Mouse (Mus musculus): ENCODE data around the gene Car11. TPM values are rescaled to one million over a fixed set of nuclear protein-coding genes. Genes with fewer than 3 reads are reported as not detected.

Car11 gene
- polyA plus RNA-seq, 1 experiment from 2014 or later = 9.6 TPM

DNA sequence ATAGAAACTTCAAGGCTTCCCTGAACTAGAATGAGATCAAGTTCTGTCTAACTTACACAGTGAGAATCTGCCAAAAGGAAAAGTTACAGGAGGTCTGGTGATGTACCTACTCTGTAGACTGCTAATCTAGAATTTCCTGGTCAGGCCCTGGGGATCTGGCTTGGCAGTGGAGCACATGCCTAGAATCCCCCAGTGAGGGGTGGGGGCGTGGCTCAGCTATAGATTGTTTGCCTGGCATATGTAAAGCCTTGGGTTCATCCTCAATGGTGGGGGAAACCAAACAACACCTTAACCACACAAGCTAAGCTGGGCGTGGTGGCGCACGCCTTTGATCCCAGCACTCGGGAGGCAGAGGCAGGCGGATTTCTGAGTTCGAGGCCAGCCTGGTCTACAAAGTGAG, 1.7 kb upstream of the Car11 start:
- H3K4me3 ChIP-seq (replicated peaks) = no peak overlapping the region
- H3K9me3 ChIP-seq = no peaks in the 10 kb centered on the region
- peaks cover 13% of the 10 kb centered on the region for H3K4me1 ChIP-seq
- H3K27ac ChIP-seq = no peak overlapping the region
- no peak for ATAC-seq (ENCODE audit: insufficient read depth, low FRiP score, low read depth)
- H3K36me3 ChIP-seq = no peaks in the 10 kb centered on the region
- H3K27me3 ChIP-seq (replicated peaks) = peaks cover 21% of the 10 kb centered on the region
- no peak overlapping the region for H3K4me2 ChIP-seq
- WGBS = 77% methylated on average over 7 of the region's 7 CpGs
- H3K9ac ChIP-seq = no peak overlapping the region

- Histone ChIP-seq H3K27me3 (replicated peaks) (peaks cover 21% of the 10 kb centered on the region), H3K36me3 (no peaks in the 10 kb centered on the region), H3K27ac (no peak overlapping the region), H3K4me3 (replicated peaks) (peak overlapping the region; percentile 43), H3K9ac (peak overlapping the region; percentile 9; the same call in 1 of the 2 replicates), H3K4me2 (peak overlapping the region; percentile 83), H3K4me1 (peaks cover 26% of the 10 kb centered on the region), H3K9me3 (no peaks in the 10 kb centered on the region)
- WGBS = under 1% methylated on average over 20 of the region's 20 CpGs
- no peak for ATAC-seq (ENCODE audit: insufficient read depth, low FRiP score, low read depth)
Observed at GRCm38 (mm10) chr7:45700301-45701015, 815 bp downstream of the Car11 start.

- Histone ChIP-seq H3K9me3 (no peaks in the 10 kb centered on the region), H3K27me3 (replicated peaks) (peaks cover 21% of the 10 kb centered on the region), H3K4me1 (peaks cover 32% of the 10 kb centered on the region), H3K4me2 (peak overlapping the region; percentile 83), H3K4me3 (replicated peaks) (peak overlapping the region; percentile 43), H3K9ac (no peak overlapping the region), H3K36me3 (no peaks in the 10 kb centered on the region), H3K27ac (peak overlapping the region; percentile 69; the same call in 1 of the 2 replicates)
- ATAC-seq (ENCODE audit: insufficient read depth, low FRiP score, low read depth) = no peak
- 33% methylated on average over 11 of the region's 11 CpGs for WGBS
Observed at GRCm38 (mm10) chr7:45701072-45701471, 1.4 kb downstream of the Car11 start.

GRCm38 (mm10) chr7:45701607-45702006, 2.0 kb downstream of the Car11 start:
- no peak overlapping the region for H3K4me3 ChIP-seq (replicated peaks)
- H3K27me3 ChIP-seq (replicated peaks) = peaks cover 21% of the 10 kb centered on the region
- H3K27ac ChIP-seq = no peak overlapping the region
- H3K36me3 ChIP-seq = no peaks in the 10 kb centered on the region
- ATAC-seq (ENCODE audit: insufficient read depth, low FRiP score, low read depth) = no peak
- no peak overlapping the region for H3K9ac ChIP-seq
- H3K4me2 ChIP-seq = no peak overlapping the region
- no peaks in the 10 kb centered on the region for H3K9me3 ChIP-seq
- 85% methylated on average over 11 of the region's 11 CpGs for WGBS
- H3K4me1 ChIP-seq = peaks cover 37% of the 10 kb centered on the region

- peaks cover 21% of the 10 kb centered on the region for H3K27me3 ChIP-seq (replicated peaks)
- ATAC-seq (ENCODE audit: insufficient read depth, low FRiP score, low read depth) = no peak
- H3K27ac ChIP-seq = no peak overlapping the region
- 91% methylated on average over 11 of the region's 11 CpGs for WGBS
- no peak overlapping the region for H3K4me2 ChIP-seq
- no peak overlapping the region for H3K9ac ChIP-seq
- H3K4me1 ChIP-seq = peaks cover 44% of the 10 kb centered on the region
- H3K36me3 ChIP-seq = no peaks in the 10 kb centered on the region
- no peaks in the 10 kb centered on the region for H3K9me3 ChIP-seq
- H3K4me3 ChIP-seq (replicated peaks) = no peak overlapping the region
Observed at GRCm38 (mm10) chr7:45702316-45702715, 2.7 kb downstream of the Car11 start.

DNA sequence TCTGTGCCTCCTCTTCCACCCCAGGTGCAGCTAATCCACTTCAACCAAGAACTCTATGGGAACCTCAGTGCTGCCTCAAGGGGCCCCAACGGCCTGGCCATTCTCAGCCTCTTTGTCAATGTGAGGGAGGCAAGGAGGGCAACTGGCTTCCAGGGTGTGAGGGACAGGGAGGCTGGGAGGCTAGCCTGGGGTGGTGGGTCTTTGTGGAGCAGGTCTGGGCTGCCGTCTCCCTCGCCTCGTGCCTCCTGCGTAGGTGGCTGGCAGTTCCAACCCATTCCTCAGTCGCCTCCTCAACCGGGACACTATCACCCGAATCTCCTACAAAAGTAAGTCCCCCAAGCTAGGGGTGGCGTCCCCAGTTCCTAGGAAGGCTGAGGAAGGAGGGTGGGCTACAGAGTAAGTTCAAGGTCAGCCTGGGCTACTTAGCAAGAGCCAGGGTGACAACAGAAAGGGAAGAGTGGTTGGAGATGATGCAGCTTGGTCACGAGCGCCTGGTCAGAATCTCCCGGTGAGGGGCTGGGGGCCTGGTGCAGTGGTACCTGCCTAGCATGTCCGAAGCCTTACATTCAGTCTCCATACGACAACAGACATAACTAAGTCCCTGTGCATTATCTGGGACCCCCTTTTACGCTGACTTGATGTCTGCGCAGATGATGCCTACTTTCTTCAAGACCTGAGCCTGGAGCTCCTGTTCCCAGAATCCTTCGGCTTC, 3.3 kb downstream of the Car11 start:
- H3K9ac ChIP-seq = no peak overlapping the region
- H3K36me3 ChIP-seq = no peaks in the 10 kb centered on the region
- H3K4me3 ChIP-seq (replicated peaks) = no peak overlapping the region
- H3K9me3 ChIP-seq = no peaks in the 10 kb centered on the region
- no peak overlapping the region for H3K27ac ChIP-seq
- no peak overlapping the region for H3K4me2 ChIP-seq
- 90% methylated on average over 17 of the region's 17 CpGs for WGBS
- no peak for ATAC-seq (ENCODE audit: insufficient read depth, low FRiP score, low read depth)
- H3K27me3 ChIP-seq (replicated peaks) = peaks cover 21% of the 10 kb centered on the region
- H3K4me1 ChIP-seq = peaks cover 50% of the 10 kb centered on the region

GRCm38 (mm10) chr7:45703521-45704033, 3.9 kb downstream of the Car11 start:
- no peaks in the 10 kb centered on the region for H3K36me3 ChIP-seq
- H3K4me3 ChIP-seq (replicated peaks) = peak overlapping the region; percentile 69
- WGBS = 41% methylated on average over 12 of the region's 12 CpGs
- no peak for ATAC-seq (ENCODE audit: insufficient read depth, low FRiP score, low read depth)
- H3K27me3 ChIP-seq (replicated peaks) = peaks cover 19% of the 10 kb centered on the region
- H3K4me2 ChIP-seq = peak overlapping the region; percentile 99
- no peak overlapping the region for H3K9ac ChIP-seq
- peaks cover 56% of the 10 kb centered on the region for H3K4me1 ChIP-seq
- peak overlapping the region; percentile 88 for H3K27ac ChIP-seq
- H3K9me3 ChIP-seq = no peaks in the 10 kb centered on the region

DNA sequence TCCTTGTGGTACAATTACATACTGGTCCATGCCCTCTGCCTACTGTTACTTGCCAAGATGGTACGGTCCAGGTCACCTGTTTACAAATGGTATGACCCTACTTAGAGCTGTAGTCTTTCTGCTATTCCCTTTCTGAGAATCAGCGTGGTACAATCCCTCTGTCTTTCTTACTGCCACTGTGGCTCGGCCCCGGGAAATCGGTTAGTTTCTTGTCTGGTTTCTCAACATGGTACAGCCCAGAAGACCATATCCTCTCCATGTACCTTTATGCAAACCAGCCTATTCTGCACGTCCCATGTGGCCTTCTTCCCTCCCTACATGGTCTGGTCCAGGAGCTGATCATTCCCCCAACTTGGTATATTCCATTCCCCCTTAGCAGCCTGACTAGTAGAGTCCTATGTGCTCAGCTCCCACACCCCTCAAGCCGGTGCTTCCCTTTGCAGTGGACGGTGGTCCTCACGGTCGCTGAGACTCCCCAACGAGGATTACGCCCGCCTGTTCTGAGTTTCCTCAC, 4.5 kb downstream of the Car11 start:
- Histone ChIP-seq H3K4me2 (peak overlapping the region; percentile 99), H3K27me3 (replicated peaks) (peaks cover 13% of the 10 kb centered on the region), H3K9ac (no peak overlapping the region), H3K27ac (peak overlapping the region; percentile 88), H3K4me1 (peaks cover 61% of the 10 kb centered on the region), H3K36me3 (no peaks in the 10 kb centered on the region), H3K4me3 (replicated peaks) (peak overlapping the region; percentile 69), H3K9me3 (no peaks in the 10 kb centered on the region)
- ATAC-seq (ENCODE audit: insufficient read depth, low FRiP score, low read depth) = peak; percentile 41; the same call in 1 of the 2 replicates
- WGBS = 2% methylated on average over 13 of the region's 13 CpGs

- H3K4me3 ChIP-seq (replicated peaks) = peak within 1 kb of the TSS; percentile 69
- H3K4me1 ChIP-seq = peaks cover 55% of the 10 kb centered on the region
- H3K36me3 ChIP-seq = no peaks in the 10 kb centered on the region
- peak within 1 kb of the TSS; percentile 99 for H3K4me2 ChIP-seq
- WGBS = under 1% methylated on average over 36 of the region's 36 CpGs
- H3K9me3 ChIP-seq = no peaks in the 10 kb centered on the region
- peak within 1 kb of the TSS; percentile 33 for H3K9ac ChIP-seq
- peaks cover 6% of the 10 kb centered on the region for H3K27me3 ChIP-seq (replicated peaks)
- ATAC-seq (ENCODE audit: insufficient read depth, low FRiP score, low read depth) = peak; percentile 88
- peak within 1 kb of the TSS; percentile 95 for H3K27ac ChIP-seq
Observed at GRCm38 (mm10) chr7:45704730-45705442, 5.2 kb downstream of the Car11 start, which contains the start of gene Dbp. Gene Dbp (plus strand): TSS chr7:45705088.

DNA sequence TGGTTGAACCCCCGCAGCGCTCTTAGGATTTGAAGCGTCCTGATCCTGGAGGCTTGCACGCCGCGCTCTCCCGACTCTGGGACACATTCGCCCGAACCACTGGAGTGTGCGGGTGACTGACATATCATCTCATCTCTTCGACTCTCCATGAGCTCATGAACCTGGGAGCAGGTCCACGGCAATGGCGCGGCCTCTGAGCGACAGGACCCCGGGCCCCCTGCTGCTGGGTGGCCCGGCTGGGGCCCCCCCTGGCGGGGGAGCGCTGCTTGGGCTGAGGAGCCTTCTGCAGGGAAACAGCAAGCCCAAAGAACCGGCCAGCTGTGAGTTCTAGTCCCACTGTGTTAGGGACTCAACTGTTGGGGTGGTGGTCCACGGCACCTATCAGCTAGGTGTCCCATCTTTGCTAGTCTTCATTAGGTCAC, 5.8 kb downstream of the Car11 start:
- no peaks in the 10 kb centered on the region for H3K27me3 ChIP-seq (replicated peaks)
- H3K4me2 ChIP-seq = peak overlapping the region; percentile 99
- WGBS = under 1% methylated on average over 21 of the region's 21 CpGs
- H3K27ac ChIP-seq = peak overlapping the region; percentile 95
- peaks cover 50% of the 10 kb centered on the region for H3K4me1 ChIP-seq
- H3K36me3 ChIP-seq = peaks cover under 1% of the 10 kb centered on the region; the same call in 1 of the 2 replicates
- peak overlapping the region; percentile 69 for H3K4me3 ChIP-seq (replicated peaks)
- no peak for ATAC-seq (ENCODE audit: insufficient read depth, low FRiP score, low read depth)
- peak overlapping the region; percentile 33 for H3K9ac ChIP-seq
- no peaks in the 10 kb centered on the region for H3K9me3 ChIP-seq

GRCm38 (mm10) chr7:45705873-45706281, 6.2 kb downstream of the Car11 start:
- 0% methylated on average over 7 of the region's 7 CpGs for WGBS
- peak overlapping the region; percentile 69 for H3K4me3 ChIP-seq (replicated peaks)
- peak overlapping the region; percentile 95 for H3K27ac ChIP-seq
- ATAC-seq (ENCODE audit: insufficient read depth, low FRiP score, low read depth) = no peak
- H3K9ac ChIP-seq = peak overlapping the region; percentile 58; the same call in 1 of the 2 replicates
- H3K36me3 ChIP-seq = peaks cover 5% of the 10 kb centered on the region
- H3K9me3 ChIP-seq = no peaks in the 10 kb centered on the region
- H3K27me3 ChIP-seq (replicated peaks) = no peaks in the 10 kb centered on the region
- peaks cover 52% of the 10 kb centered on the region for H3K4me1 ChIP-seq
- H3K4me2 ChIP-seq = peak overlapping the region; percentile 99
